Mouse (Mus musculus) central nervous system, embryonic 11.5 days (tissue): Measurements from ENCODE around the gene Cdc34. TPM values are rescaled to one million over a fixed set of nuclear protein-coding genes. Genes with fewer than 3 reads are reported as not detected.

ENCODE experiments used
- polyA plus RNA-seq: library from polyadenylated mRNA; depleted of rRNA; stranded (reverse); fragments of >200 nt; gene quantifications from 2 replicates; pipeline ENCODE4 v1.2.3, GENCODE M21; 2012; rRNA removed

Gene Cdc34
- polyA plus RNA-seq = 177 and 195 TPM in 2 replicates

DNA sequence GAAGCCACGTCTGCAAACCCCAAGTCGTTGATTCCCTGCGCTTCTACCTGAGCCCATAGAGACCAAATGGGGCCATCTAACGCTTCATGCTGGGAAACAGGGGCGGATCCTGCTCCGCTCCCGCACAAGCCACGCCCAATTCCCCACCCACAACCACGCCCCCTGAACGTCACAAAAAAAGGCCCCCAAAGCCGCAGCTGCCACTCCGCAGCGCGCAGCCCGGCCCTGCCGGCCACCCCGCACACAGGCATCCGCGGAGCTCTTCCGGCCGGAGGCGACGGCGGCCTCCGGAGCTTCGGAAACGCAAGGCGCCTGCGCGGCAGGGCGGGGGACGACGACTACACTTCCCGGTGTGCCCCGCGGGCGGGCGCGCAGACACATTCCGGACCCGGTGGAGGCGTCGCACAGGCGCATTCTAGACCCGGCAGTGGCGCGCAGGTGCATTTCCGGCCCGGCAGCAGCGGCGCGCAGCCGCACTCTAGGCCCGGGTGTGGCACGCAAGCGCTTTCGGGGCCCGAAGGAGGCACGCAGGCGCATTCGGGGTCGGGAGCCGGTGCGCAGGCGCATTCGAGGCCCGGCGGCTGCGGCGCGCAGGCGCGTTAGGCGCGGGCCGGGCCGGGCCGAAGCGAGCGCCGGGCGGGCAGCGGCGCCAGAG is at the start of gene Cdc34:
Gene Cdc34 (plus strand): TSS at position 605 of the 655 bp plus-strand sequence.

DNA sequence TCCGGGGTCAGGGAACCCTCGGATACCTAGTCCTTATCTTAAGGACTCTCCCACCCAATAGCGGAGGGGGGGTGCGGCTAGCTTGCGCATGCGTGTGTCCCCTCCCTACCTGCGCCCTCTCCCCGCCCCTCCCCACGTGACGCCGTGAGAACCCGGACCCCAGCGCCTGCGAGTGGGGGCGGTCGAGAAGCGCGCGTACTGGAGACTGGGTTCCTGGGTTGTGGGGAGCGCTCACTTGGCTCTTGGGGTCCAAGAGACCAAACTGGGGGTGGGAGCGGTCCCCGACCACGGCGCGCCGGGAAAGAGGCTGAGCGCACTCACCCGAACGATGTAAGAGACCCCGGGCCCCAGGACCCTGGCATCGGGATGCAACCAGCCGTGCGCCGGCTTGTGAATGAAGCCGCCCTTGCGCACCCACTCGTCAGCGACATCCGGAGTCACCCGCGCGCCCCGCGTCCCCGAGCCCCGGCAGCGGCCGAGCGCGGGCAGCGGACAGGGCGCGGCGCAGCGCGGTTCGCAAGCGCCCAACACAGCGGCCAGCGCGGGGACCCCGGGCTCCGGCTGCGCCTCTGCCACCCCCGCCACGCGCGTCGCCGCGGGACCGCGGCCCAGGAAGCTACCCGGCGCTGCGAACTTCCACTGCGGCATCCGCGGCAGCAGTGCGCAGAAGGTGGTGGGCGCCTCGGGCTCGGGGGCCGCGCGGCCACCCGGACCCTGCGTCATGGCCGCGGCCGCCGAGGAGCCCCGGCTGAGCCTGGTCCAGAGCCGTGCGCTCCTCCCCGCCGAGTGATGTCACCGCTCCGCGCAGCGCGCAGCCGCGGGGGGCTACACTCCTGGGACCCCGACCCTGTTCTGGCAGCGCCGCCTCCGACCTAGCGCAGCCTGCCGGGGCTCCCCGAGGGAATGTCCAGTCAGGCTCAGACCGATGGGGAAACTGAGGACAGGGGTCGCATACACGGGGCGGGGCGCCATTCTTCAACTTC is 44.6 kb upstream of the Cdc34 start, which contains the start of gene Shc2:
Gene Shc2 (minus strand): TSS at position 791 of the 983 bp plus-strand sequence.

DNA sequence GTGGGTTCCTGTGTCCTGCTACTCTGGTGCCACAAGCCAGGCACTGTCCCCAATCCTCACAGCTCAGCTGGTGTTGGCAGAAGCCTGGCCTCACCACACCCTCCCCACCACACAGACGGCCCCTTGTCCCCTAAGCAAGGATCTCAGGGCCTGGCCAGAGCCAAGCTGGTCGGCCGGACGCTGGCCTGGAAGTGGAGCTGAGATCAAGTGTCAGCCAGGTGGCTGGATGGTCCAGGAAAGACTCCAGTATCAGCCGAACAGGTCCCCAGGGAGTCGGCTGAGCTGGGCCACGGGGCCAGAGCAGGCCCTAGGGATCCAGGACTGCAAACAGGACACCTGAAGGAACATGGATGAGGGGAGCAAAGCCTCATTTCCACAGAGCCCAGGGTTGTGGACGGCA is 36.3 kb upstream of the Cdc34 start, which contains the start of gene Odf3l2:
Gene Odf3l2 (minus strand): TSS at position 28 of the 400 bp plus-strand sequence.

DNA sequence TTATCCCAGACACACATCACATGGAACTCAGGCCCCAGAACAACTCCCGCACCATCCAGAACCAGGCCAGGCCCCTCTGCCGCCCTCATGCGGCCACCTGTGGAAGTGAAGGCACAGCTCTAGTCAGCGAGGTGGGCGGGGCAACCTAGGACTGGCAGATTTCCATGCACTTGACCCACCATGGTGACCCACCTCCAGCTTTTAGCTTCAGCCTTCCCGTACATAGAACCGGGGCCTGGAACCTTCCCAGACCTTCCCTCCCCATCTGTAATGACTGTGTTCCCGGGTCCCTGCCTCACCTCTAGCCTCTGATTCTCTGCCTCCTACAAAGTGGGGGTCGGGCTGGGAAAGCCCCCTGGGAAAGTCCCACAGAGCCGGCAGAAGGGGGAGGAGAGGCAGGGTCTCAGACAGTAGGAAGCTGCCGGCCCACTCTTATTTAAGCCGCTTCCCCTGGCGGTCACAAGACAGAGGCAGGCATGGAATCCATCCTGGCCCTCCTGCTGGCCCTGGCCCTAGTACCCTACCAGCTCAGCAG is 17.8 kb upstream of the Cdc34 start, which contains the start of gene Madcam1:
Gene Madcam1 (plus strand): TSS at position 429 of the 535 bp plus-strand sequence.

DNA sequence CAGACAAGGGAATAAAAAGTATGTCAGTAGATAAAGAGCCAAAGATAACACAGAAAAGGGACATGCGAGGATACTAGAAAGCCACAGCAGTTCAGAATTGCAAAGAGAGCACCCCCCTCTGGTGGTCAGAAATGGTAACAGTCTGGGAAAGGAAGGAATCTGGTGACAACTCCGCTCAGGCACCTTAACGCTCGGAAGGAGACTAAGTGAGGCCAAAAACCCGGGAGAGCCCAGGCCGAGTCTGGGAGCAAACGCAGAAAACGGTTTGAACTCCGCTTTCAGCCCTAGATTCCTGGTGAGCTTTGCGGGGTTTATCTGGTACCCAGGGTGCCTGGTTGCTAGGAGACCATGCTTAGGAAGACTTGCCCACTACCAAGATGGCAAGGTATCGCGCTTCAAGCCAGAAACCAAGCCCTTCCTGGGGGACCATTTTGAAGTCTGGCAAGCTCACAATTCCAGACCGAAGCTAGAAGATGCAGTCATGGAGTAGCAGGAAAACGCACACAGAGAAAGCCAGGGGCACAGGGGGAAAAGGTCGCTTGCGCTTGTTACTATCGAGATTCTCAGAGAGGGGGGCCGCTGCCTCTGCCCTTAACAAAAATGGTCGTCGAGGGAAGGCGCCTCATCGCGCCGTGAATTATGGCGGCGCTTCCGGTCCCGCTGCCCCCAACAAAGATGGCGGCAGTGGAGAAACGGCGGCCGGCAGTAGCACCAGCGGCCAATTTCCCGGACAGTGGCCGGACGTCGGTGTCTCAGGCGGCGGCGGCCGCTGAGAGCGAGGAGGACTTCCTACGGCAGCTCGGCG is 13.0 kb upstream of the Cdc34 start, which contains the start of gene Tpgs1:
Gene Tpgs1 (plus strand): TSS at position 599 of the 805 bp plus-strand sequence.

DNA sequence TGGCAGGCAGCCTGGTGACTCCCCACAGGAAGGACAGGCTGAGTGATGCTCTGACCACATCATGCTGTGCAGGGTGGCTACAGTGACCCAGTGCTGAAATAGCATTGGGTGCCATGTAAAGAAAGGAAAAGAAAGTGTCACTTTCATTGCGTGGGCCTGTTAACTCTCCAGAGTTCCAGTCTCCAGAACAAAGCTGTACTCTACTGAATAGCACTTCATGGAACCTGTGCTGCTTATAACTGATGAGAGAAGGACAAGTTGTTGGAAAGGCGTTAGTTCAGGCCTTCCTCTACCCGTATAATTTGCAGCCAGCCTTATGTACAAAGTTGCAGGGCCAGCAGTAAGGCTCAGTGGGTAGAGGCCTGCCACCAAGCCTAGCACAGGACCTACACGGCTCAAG is 6.7 kb downstream of the Cdc34 start, which contains the start of gene Gzmm:
Gene Gzmm (plus strand): TSS at position 301 of the 400 bp plus-strand sequence.

DNA sequence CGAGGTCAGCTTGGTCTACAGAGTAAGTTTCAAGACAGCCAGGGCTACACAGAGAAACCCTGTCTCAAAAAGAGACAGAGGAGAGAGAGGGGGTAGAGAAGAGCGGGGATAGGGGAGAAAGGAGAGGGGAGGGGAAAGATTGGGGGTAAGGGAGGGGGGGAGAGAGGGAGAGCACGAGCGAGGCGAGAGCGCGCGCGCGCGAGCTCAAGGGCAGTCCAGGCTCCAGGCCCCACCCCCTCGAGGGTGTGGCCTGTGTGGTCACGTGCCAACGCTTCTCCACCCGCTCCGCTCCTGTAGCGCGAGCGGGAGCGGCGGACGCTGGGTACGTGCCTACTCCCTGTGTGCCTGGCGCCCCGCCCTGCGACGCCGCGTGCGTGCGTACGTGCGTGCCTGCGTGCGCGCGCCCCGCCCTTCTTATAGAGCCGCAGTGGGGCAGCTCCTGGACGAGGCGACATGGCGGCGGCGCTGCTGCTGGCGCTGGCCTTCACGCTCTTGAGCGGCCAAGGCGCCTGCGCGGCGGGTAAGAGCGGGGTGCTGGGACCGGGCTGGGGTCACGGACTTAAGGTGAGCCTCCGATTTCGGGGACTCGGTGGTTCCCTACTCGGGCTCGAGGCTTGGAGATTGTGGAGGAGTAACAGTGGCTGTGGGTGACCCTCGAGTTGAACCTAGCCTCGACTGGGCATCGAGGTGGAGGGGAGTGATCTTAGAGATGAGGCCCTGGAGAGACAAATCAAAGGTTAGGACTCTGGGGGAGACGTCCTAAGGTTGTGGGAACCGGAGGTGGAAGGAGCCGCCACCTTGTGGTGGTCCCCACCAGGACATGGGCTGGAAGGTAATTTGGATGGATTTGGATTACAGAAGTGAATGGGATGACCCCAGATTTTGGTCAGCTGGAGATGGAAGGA is 22.3 kb downstream of the Cdc34 start, which contains the start of gene Bsg:
Gene Bsg (plus strand): TSS at position 427 of the 905 bp plus-strand sequence.

DNA sequence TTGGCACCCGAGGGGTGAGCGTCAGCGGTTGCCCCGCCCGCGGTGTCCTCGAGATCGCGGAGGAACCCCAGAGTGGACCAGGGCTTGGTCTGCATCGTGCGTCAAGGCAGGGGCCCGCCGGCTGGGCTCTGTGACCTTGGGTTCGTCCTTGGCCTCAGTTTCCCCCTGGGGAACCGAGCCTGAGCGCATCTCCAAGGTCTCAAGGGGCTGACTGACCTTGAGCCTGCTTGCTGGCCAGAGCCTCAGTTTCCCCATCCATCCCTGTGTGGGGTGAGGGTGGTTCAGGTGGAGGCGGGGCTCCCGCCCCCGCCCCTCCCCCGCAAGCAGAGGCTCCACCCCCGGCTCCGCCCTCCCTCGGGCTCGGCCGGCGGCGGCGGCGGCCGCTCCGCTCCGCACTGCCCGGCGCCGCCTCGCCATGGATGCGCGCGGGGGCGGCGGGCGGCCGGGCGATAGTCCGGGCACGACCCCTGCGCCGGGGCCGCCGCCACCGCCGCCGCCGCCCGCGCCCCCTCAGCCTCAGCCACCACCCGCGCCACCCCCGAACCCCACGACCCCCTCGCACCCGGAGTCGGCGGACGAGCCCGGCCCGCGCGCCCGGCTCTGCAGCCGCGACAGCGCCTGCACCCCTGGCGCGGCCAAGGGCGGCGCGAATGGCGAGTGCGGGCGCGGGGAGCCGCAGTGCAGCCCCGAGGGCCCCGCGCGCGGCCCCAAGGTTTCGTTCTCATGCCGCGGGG is 34.4 kb downstream of the Cdc34 start, which contains the start of gene Hcn2:
Gene Hcn2 (plus strand): TSS at position 381 of the 734 bp plus-strand sequence.

Other genes starting within 250 kb of the Cdc34 start
- gene Vmn2r83, start 213.5 kb upstream of the Cdc34 start, polyA plus RNA-seq = not detected in 2 replicates
- gene Plpp2, start 148.4 kb upstream of the Cdc34 start, polyA plus RNA-seq = 5.5 and 10.1 TPM in 2 replicates
- gene Mier2, start 127.0 kb upstream of the Cdc34 start, polyA plus RNA-seq = 120 and 122 TPM in 2 replicates
- gene Theg, start 94.9 kb upstream of the Cdc34 start, polyA plus RNA-seq = not detected in 2 replicates
- gene C2cd4c, start 68.2 kb upstream of the Cdc34 start, polyA plus RNA-seq = 1.3 and 1.4 TPM in 2 replicates
- 29.5 and 34.5 TPM in 2 replicates for gene Shc2, start 44.3 kb upstream of the Cdc34 start, polyA plus RNA-seq
- gene Odf3l2, start 36.5 kb upstream of the Cdc34 start, polyA plus RNA-seq = not detected in 2 replicates
- 0.50 and 2.5 TPM in 2 replicates for gene Madcam1, start 17.6 kb upstream of the Cdc34 start, polyA plus RNA-seq
- 47.9 and 61.7 TPM in 2 replicates for gene Tpgs1, start 12.8 kb upstream of the Cdc34 start, polyA plus RNA-seq
- gene Gzmm, start 6.8 kb downstream of the Cdc34 start, polyA plus RNA-seq = 0.81 and 1.5 TPM in 2 replicates
- 332 and 473 TPM in 2 replicates for gene Bsg, start 22.3 kb downstream of the Cdc34 start, polyA plus RNA-seq
- gene Hcn2, start 34.4 kb downstream of the Cdc34 start, polyA plus RNA-seq = 1.0 and 1.2 TPM in 2 replicates
- gene Polrmt, start 64.4 kb downstream of the Cdc34 start, polyA plus RNA-seq = 51.6 and 58.3 TPM in 2 replicates
- 0.08 and 0.26 TPM in 2 replicates for gene Fgf22, start 72.9 kb downstream of the Cdc34 start, polyA plus RNA-seq
- 122 and 132 TPM in 2 replicates for gene Rnf126, start 84.8 kb downstream of the Cdc34 start, polyA plus RNA-seq
- 1.00 and 2.3 TPM in 2 replicates for gene Fstl3, start 95.1 kb downstream of the Cdc34 start, polyA plus RNA-seq
- 0.08 and 0.16 TPM in 2 replicates for gene Prss57, start 108.8 kb downstream of the Cdc34 start, polyA plus RNA-seq
- 98.3 and 130 TPM in 2 replicates for gene Palm, start 111.4 kb downstream of the Cdc34 start, polyA plus RNA-seq
- 0.64 and 0.96 TPM in 2 replicates for gene Misp, start 138.8 kb downstream of the Cdc34 start, polyA plus RNA-seq
- gene Ptbp1, start 172.2 kb downstream of the Cdc34 start, polyA plus RNA-seq = 162 and 407 TPM in 2 replicates
- 15.3 and 15.8 TPM in 2 replicates for gene Prtn3, start 192.3 kb downstream of the Cdc34 start, polyA plus RNA-seq
- 256 and 339 TPM in 2 replicates for gene Plppr3, start 192.4 kb downstream of the Cdc34 start, polyA plus RNA-seq
- 0.43 and 0.54 TPM in 2 replicates for gene Elane, start 204.1 kb downstream of the Cdc34 start, polyA plus RNA-seq
- 0.09 and 0.50 TPM in 2 replicates for gene Cfd, start 208.7 kb downstream of the Cdc34 start, polyA plus RNA-seq
- 47.8 and 59.6 TPM in 2 replicates for gene Med16, start 226.7 kb downstream of the Cdc34 start, polyA plus RNA-seq
- gene Gm26602, start 228.7 kb downstream of the Cdc34 start, polyA plus RNA-seq = not detected in 2 replicates
- gene Kiss1r, start 234.8 kb downstream of the Cdc34 start, polyA plus RNA-seq = 1.2 and 1.3 TPM in 2 replicates
- 110 and 123 TPM in 2 replicates for gene R3hdm4, start 239.0 kb downstream of the Cdc34 start, polyA plus RNA-seq
- 11.1 and 12.1 TPM in 2 replicates for gene Arid3a, start 244.8 kb downstream of the Cdc34 start, polyA plus RNA-seq